Mouse (Mus musculus): ENCODE data around the gene Pde6h. TPM values are rescaled to one million over a fixed set of nuclear protein-coding genes. Genes with fewer than 3 reads are reported as not detected.

The Pde6h gene
- total and polyA plus RNA-seq, 3 experiments: 0.08 TPM; not detected in 2

- TF ChIP-seq ETS1 (IDR thresholded peaks at IDR 0.05; ENCODE audit: low read depth, low read length) (peak; percentile 88), USF1 (IDR thresholded peaks at IDR 0.05; ENCODE audit: low read depth, low read length) (0 out of 2 replicates have a peak, but pooled peaks have one; percentile 29), RAD21 (IDR thresholded peaks at IDR 0.05; ENCODE audit: low read depth, low read length) (no peak), SMC3 (IDR thresholded peaks at IDR 0.05; ENCODE audit: low read depth, low read length) (no peak), EP300 (IDR thresholded peaks at IDR 0.05; ENCODE audit: low read depth in 1 of 2, low read length in 2 of 2) (peak; percentile 27 to 39; a peak in 2 of 4 replicates), MAFK (IDR thresholded peaks at IDR 0.05; ENCODE audit: borderline replicate concordance, low read depth, low read length) (no peak), KAT2A (conservative IDR thresholded peaks at IDR 0.05; ENCODE audit: low read depth, low read length) (no peak), POLR2A (IDR thresholded peaks at IDR 0.05; ENCODE audit: control insufficient read depth in 1 of 2, insufficient read depth in 1 of 2, low read depth in 1 of 2, low read length in 2 of 2, poor library complexity in 1 of 2) (peak in 1 of 2 experiments; percentile 68; a peak in 2 of 4 replicates), SIN3A (IDR thresholded peaks at IDR 0.05; ENCODE audit: low read length) (peak; percentile 70)
These were observed 19.8 kb downstream of the Pde6h start (continued) for GRCm38 (mm10) chr6:136943392-136943791.

- Histone ChIP-seq H3K9me3 (replicated peaks; ENCODE audit: insufficient read depth, low read length) (no peaks in the 10 kb centered on the region), H3K4me1 (ENCODE audit: control insufficient read depth in 1 of 2, insufficient read depth in 2 of 2, low read length in 2 of 2) (peaks cover 10 to 20% of the 10 kb centered on the region in 2 experiments), H3K4me3 (ENCODE audit: control insufficient read depth in 1 of 2, insufficient read depth in 1 of 2, low read depth in 2 of 2, low read length in 2 of 2) (peak overlapping the region in 1 of 2 experiments; percentile 4; a peak in 1 of 4 replicates), H3K27me3 (ENCODE audit: control insufficient read depth in 1 of 2, insufficient read depth in 2 of 2, low read length in 2 of 2) (no peaks in the 10 kb centered on the region), H3K27ac (ENCODE audit: control insufficient read depth, low read depth, low read length) (peak overlapping the region; percentile 15; the same call in 1 of the 2 replicates), H3K79me2 (ENCODE audit: control insufficient read depth, insufficient read depth, low read length, poor library complexity) (peaks cover 12% of the 10 kb centered on the region), H3K9ac (ENCODE audit: control insufficient read depth, low read depth, low read length, poor library complexity, severe bottlenecking) (no peak overlapping the region), H3K36me3 (ENCODE audit: control insufficient read depth in 1 of 2, insufficient read depth in 2 of 2, low read length in 2 of 2) (peaks cover 0 to 27% of the 10 kb centered on the region in 2 experiments; a peak in 2 of 4 replicates)
- peak; percentile 66 for DNase-seq (ENCODE audit: low read depth, low spot score)
- TF ChIP-seq CHD2 (IDR thresholded peaks at IDR 0.05; ENCODE audit: low read length) (no peak), EP300 (IDR thresholded peaks at IDR 0.05; ENCODE audit: low read depth in 1 of 2, low read length in 2 of 2) (peak in 1 of 2 experiments; percentile 33; a peak in 1 of 4 replicates)
These were observed 20.9 kb downstream of the Pde6h start for GRCm38 (mm10) chr6:136944511-136944910.

DNA sequence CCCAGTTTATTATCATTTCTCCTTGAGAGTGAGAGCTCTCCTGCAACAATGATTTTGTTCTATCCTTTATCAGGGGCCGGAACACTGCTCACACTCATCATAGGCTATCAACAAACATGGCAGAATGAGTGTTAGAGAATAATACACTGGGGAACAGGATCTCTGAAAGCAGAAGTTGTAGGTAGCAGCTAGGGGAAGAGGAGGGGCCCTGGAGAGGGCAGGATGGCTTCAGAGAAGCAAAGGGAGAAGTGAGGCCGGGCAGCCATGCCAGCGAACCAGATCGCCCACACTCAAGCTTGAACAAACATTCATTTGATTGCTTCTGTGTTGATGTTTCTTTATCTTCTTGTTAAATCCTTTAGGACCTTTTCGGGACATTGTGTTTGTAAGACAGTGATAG lies 22.6 kb downstream of the Pde6h start:
- H3K27ac ChIP-seq (ENCODE audit: control insufficient read depth, low read depth, low read length): peak overlapping the region; percentile 14
- no peaks in the 10 kb centered on the region for H3K27me3 ChIP-seq (ENCODE audit: control insufficient read depth in 1 of 2, insufficient read depth in 2 of 2, low read length in 2 of 2)

More for the DNA sequence above, 22.6 kb downstream of the Pde6h start:
- Histone ChIP-seq H3K9ac (ENCODE audit: control insufficient read depth, low read depth, low read length, poor library complexity, severe bottlenecking) (no peak overlapping the region), H3K9me3 (replicated peaks; ENCODE audit: insufficient read depth, low read length) (no peaks in the 10 kb centered on the region), H3K79me2 (ENCODE audit: control insufficient read depth, insufficient read depth, low read length, poor library complexity) (no peaks in the 10 kb centered on the region), H3K4me3 (ENCODE audit: control insufficient read depth in 1 of 2, insufficient read depth in 1 of 2, low read depth in 2 of 2, low read length in 2 of 2) (no peak overlapping the region), H3K4me1 (ENCODE audit: control insufficient read depth in 1 of 2, insufficient read depth in 2 of 2, low read length in 2 of 2) (peaks cover 10 to 20% of the 10 kb centered on the region in 2 experiments; a peak in 3 of 4 replicates), H3K36me3 (ENCODE audit: control insufficient read depth in 1 of 2, insufficient read depth in 2 of 2, low read length in 2 of 2) (peaks cover 0 to 22% of the 10 kb centered on the region in 2 experiments; a peak in 2 of 4 replicates)
- 0 out of 2 replicates have a peak, but pooled peaks have one; percentile 5 for TF ChIP-seq TCF12 (IDR thresholded peaks at IDR 0.05; ENCODE audit: low read depth, low read length)
- no peak for TF ChIP-seq CHD1 (IDR thresholded peaks at IDR 0.05; ENCODE audit: low read depth, low read length)
- TF ChIP-seq TBP (IDR thresholded peaks at IDR 0.05; ENCODE audit: low read depth, low read length): 0 out of 2 replicates have a peak, but pooled peaks have one; percentile 53
- peak; percentile 14 to 22; a peak in 2 of 4 replicates for TF ChIP-seq EP300 (IDR thresholded peaks at IDR 0.05; ENCODE audit: low read depth in 1 of 2, low read length in 2 of 2)
- no peak for TF ChIP-seq TAL1 (IDR thresholded peaks at IDR 0.05; ENCODE audit: low read length)
- peak; percentile 44; the same call in 1 of the 2 replicates for TF ChIP-seq ETS1 (IDR thresholded peaks at IDR 0.05; ENCODE audit: low read depth, low read length)
- no peak for TF ChIP-seq UBTF (IDR thresholded peaks at IDR 0.05; ENCODE audit: borderline replicate concordance, insufficient read depth, low read depth, low read length)
- TF ChIP-seq RCOR1 (IDR thresholded peaks at IDR 0.05; ENCODE audit: low read depth, low read length): 0 out of 2 replicates have a peak, but pooled peaks have one; percentile 19
- TF ChIP-seq ZMIZ1 (IDR thresholded peaks at IDR 0.05; ENCODE audit: low read depth, low read length): no peak
- 0 out of 4 replicates have a peak, but pooled peaks of 1 of the 2 experiments have one; percentile 24 for TF ChIP-seq POLR2A (IDR thresholded peaks at IDR 0.05; ENCODE audit: control insufficient read depth in 1 of 2, insufficient read depth in 1 of 2, low read depth in 1 of 2, low read length in 2 of 2, poor library complexity in 1 of 2)
- peak; percentile 80 for DNase-seq (ENCODE audit: low read depth, low spot score)

All from MEL (cell line).